Mouse (Mus musculus) neutrophil, adult 5-6 weeks (primary cell): ENCODE measurements around the gene Spata20. TPM values are rescaled to one million over a fixed set of nuclear protein-coding genes. Genes with fewer than 3 reads are reported as not detected.

ENCODE experiments used
- ATAC-seq: fragments of 151-379, 151-347 bp; 2 replicates; pipeline ENCODE4 v1.8.0; 2017; ENCODE audit warnings: mild to moderate bottlenecking, moderate TSS enrichment; ENCODE audit not compliant: insufficient number of reproducible peaks, poor library complexity, low FRiP score, severe bottlenecking; ENCODE audit errors: extremely low read depth
- total RNA-seq: library from RNA; stranded (forward); fragments of 200-1000 nt; gene quantifications from 2 replicates; pipeline ENCODE4 v1.2.3, GENCODE M21; 2017

Spata20 gene
- total RNA-seq, result not detected in 2 replicates

DNA sequence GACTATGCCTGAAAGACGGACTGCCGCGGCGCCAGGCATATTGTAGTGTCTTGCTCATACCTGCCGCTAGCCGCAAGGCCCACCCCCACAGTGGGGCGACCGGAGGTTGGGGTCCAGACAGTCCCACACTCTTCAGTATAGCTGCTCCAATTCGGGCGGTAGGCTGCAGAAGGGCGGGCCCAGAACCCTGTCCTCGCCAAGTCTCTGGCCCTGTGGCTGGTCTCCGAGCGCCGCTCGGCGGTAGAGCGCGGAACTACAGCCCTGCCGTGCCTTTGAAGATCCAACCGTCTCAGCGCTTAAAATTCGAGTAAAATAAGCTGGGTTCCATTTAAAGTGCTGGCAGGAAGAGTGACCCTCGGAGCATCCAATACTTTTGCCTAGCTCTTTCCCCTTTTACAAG is at the start of gene Spata20:
Gene Spata20 (minus strand): TSS at position 179 of the 400 bp plus-strand sequence.
- no peak for ATAC-seq

GRCm38 (mm10) chr11:94533171-94533570 is 47.2 kb upstream of the Spata20 start:
- no peak for ATAC-seq

- no peak for ATAC-seq
These were observed 42.9 kb upstream of the Spata20 start for GRCm38 (mm10) chr11:94528879-94529278.

DNA sequence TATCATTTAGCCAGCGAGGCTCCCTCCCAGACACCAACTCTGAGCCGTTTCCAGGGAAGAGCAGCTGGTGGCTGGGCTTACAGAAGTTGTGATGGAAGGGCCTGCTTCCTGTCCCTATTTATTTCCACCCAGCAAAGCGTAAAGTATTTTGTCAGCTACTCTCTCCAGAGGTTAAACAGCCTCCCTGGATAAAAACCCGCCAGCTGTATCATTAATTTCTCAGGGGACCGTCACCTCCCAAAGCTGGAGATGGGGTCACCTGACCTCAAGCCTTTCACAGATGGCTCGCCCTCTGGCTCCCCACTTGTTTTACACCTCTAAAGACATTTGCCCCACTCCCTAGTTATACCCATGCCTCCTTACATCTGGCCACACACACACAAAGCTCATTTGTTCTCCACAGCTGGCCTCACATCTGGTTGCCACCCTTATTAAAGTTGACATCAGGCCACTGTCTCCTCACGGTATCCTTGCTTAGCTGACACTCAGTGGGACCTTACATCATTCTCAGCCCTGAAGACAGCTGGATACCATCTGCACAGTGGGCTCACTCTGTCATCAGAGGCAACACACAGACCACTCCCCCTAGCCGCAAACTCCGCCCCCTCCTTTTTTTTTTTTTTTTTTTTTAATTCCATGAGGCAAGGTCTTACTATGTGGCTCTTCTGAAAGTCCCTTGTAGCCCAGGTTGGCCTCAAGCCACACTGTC is 40.3 kb upstream of the Spata20 start:
- no peak for ATAC-seq

DNA sequence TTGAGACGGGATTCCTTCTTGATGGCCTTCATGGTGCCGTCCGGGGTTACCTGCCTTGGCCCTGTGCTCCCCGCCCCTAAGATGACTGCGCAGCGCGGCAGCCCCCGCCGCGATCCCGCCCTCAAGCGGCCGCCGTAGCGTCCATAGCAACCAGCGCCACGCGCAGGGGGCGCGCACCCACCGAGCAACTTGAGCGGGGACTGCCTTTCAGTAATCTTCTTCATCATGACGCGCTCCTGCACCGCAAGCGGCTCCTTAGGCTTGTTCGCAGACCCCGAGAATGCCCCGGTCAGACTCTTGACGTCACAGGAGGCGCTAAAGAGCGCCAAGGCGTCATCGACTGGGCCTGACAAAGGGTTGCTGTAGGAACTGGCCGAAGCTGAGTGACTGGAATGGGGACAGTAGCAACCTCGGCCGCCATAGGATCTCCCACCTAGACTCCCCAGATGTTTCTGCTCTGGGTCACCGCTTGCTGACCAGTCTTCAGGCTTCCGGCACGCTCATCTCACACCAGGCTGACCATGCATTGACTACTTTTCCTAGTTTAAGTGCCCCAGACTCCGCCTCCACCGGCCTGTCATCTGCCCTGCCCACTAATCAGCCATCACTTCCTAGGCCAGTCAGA is 35.4 kb upstream of the Spata20 start, which contains the start of gene Mycbpap:
Gene Mycbpap (minus strand): TSS at position 524 of the 625 bp plus-strand sequence.
- no peak for ATAC-seq

GRCm38 (mm10) chr11:94513452-94513851 is 27.5 kb upstream of the Spata20 start:
- ATAC-seq, result no peak

GRCm38 (mm10) chr11:94508976-94509375 is 23.0 kb upstream of the Spata20 start:
- ATAC-seq, result no peak

- ATAC-seq, result no peak
These were observed 15.5 kb upstream of the Spata20 start for GRCm38 (mm10) chr11:94501482-94501881.

- no peak for ATAC-seq
These were observed 14.4 kb upstream of the Spata20 start for GRCm38 (mm10) chr11:94500362-94500761.

DNA sequence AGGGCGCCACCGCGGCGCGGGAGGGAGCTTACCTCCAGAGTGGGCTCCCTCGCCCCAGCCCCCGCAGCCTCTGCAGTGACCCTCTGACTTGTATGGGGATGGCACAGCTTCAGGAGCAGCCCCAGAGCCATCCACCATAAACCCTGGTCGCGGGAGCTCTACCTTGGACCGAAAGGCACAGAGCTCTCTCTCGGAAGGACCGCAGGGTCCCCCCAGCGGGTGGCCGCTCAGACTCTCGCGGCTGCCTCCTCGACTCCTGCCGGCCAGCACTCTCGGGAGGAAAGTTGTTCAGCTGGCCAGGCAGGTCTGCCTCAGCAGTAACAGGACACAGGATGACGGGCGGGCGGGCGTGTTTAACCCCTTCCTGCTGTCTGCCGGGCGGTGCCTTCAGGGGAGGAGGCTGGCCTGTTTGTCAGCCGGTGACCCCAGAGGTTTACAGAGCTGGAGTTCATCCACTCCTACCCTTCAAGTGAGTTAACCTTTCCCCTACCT is 13.7 kb upstream of the Spata20 start, which contains the start of gene Epn3:
Gene Epn3 (minus strand): TSS at position 314 of the 492 bp plus-strand sequence.
- ATAC-seq, result no peak

DNA sequence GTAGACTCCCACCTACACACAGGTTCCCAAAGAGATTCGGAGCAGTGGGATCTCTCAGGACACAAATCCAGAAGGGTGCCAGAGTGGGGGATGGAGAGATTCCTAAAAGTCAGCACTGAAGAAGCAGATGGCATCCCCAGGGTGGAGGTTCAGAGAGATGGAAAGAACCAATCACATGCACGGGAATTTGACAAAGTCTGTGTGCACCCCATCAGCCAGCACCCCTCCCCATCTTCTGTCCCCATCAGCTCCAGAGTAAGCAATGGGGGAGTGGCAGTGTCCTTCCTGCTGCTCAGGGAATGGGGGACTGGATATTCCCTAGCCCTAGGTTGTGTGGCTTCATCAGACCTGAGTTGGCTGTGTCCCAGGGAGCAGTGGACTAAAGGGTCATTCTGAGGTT is 13.1 kb upstream of the Spata20 start:
- no peak for ATAC-seq

GRCm38 (mm10) chr11:94498093-94498996 is 12.4 kb upstream of the Spata20 start:
- ATAC-seq, result no peak

- no peak for ATAC-seq
These were observed 9.4 kb upstream of the Spata20 start for GRCm38 (mm10) chr11:94495415-94495814.

DNA sequence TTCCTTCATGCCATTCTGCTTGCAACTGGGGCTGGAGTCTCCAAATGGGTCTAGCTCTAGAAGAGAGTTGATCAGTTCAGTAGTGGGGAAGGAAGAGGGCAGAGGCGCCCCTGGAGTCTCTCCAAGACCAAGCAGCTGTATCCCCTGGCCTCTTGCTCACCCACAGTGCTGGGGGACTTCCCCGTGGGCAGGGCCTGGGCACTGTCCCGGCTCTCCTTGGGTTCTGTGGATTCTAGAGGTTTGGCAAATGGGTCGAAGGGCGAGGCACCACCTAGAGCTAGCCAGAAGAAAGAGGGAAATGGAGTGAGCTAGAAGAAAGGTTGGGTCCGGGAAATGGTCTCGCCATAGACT is 5.7 kb upstream of the Spata20 start:
- ATAC-seq, result no peak

DNA sequence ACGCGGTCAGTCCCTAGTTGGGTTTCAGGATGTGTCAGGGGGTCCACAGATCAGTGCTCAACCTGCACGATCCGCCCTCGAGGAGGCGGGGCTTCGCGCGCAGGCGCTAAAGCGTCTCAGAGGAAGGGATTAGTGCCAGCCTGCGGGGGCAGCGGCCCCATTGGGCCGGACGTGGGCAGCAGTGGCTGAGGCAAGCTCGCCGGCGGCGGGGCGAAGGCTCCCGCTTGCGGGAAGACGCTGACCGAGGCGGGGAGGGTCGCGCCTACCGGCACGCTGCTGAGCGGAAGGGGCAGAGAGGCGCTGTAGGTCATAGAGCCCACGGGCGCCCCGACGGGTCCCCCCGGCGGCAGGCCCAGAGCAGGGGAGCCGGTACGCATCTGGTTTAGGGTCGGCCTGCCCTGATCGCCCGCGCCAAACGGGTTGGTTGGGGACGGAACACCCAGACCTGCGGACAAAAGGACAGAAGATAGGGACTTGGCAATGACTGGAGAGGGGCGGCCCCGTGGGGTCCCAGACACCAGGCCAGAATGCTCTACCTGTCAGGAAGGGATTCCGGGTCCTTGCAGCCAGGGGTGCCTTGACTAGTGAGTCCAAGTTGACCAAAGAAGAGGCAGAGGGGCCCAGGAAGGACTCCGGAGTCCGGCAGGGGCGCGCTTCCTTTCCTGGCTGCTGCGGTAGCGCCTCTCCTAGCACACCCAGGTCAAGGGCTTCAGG is 5.2 kb upstream of the Spata20 start:
- ATAC-seq, result no peak

- ATAC-seq, result no peak
These were observed 3.8 kb upstream of the Spata20 start for GRCm38 (mm10) chr11:94489745-94490144.

GRCm38 (mm10) chr11:94488767-94489533 is 3.0 kb upstream of the Spata20 start:
- ATAC-seq, result no peak

- ATAC-seq, result no peak
These were observed 756 bp downstream of the Spata20 start for GRCm38 (mm10) chr11:94485223-94485622.
